Mouse (Mus musculus) retina, postnatal 7 days (tissue): ENCODE results near the gene Phldb2.
A peak's percentile ranks its signal among the peaks of the same experiment; 100 is the strongest.

Experiments
- DNase-seq: peaks from one replicate; pipeline ENCODE4 v3.0.0-alpha.2; 2012; ENCODE audit warnings: low read depth, low spot score

The Phldb2 gene

GRCm38 (mm10) chr16:45892928-45893327 is 60.5 kb downstream of the Phldb2 start:
- DNase-seq = no peak

- DNase-seq = no peak
Measured at GRCm38 (mm10) chr16:45890471-45891200, 62.8 kb downstream of the Phldb2 start.

GRCm38 (mm10) chr16:45889636-45890035 is 63.8 kb downstream of the Phldb2 start:
- no peak for DNase-seq

GRCm38 (mm10) chr16:45886599-45886998 is 66.8 kb downstream of the Phldb2 start:
- DNase-seq = no peak

GRCm38 (mm10) chr16:45884194-45884593 is 69.2 kb downstream of the Phldb2 start:
- no peak for DNase-seq

- no peak for DNase-seq
Measured at GRCm38 (mm10) chr16:45881177-45881832, 72.1 kb downstream of the Phldb2 start.

DNA sequence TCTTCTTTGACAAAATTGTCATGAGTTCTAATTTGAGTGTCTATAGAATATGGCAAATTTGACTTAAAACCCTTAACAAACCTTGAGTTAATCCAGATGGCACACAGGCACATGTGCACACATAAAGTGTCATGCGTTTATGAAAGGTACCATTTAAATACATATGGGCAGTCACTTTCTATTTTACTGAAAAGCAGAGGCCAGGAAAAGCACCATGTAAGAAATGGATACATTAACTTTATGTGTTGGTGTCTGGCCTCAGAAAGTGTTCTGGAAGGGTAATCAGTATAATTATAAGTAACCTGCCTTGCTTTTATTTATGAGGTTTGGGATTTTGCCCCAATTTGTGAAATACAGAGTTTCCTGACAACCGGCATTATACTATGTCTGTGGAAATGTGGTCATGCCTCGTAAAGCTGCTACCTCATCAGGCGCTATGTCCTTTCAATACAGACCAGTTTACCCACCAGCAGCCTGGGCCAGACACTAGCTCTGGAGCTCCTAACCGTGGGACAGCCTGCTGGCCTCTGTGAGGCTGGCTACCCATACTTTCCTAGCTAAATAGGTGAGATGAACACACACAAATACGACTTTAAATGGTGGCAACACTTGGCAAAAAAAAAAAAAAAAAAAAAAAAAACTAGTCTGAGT is 73.2 kb downstream of the Phldb2 start:
- no peak for DNase-seq

GRCm38 (mm10) chr16:45877739-45878138 is 75.7 kb downstream of the Phldb2 start:
- DNase-seq = no peak

DNA sequence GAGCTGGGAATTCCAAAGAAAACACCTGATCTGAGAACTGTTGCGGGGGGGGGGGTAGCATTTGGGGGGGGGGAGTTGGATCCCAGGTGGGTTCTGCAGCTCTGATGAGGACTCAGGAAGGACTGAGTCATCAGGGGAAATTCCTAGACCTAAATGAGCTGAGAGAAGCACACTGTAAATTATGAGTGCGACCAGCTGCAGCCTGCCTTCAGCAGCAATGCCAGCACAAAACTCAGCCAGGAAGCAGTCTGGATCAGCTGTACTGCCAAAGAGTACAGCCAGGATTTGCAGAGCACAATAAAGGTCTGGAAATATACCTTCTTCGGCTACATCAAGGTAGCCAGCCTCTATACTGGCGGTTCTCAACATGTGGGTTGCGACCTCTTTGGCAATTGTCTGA is 76.2 kb downstream of the Phldb2 start:
- DNase-seq = no peak

DNA sequence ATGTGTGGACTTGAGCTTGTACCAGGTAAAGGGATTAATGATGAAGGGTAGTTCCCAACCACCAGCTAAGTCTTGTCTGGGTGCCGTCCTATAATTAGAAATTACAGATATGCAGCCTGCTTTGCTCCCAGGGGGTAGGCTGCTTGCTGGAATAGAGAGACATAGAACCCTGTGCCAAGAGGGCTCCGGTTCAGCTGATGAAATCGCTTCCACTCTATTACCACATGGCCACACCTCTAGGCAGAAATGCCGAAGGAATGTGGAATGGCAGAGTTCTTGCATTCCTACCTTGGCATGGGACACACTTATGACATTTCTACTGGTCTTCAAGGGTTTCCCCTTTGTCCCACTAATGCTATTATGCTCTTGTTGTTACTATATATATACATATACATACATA is 80.0 kb downstream of the Phldb2 start:
- no peak for DNase-seq

- DNase-seq = no peak
Measured at GRCm38 (mm10) chr16:45871286-45871976, 82.0 kb downstream of the Phldb2 start.

DNA sequence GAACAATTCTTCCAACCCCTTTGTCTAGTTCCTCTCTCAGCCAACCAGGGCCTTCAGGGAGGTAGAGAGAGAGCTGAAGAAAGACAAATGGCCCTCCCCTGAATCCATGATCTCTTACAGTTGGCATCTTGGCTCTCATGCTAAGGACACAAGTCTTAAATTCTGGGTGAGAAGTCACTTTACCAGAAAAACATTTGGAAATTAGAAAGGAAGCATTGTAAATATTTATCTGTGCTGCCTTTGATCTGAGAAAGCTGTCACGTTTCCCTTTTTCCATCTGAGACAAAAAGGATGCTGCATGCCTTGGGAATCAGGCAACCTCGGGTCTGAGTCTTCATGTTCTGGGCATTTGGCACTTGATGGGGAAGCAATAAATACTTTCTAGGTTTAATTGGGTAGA is 82.7 kb downstream of the Phldb2 start:
- DNase-seq = no peak

- no peak for DNase-seq
Measured at GRCm38 (mm10) chr16:45869044-45869443, 84.4 kb downstream of the Phldb2 start.

GRCm38 (mm10) chr16:45857277-45857863 is 96.0 kb downstream of the Phldb2 start:
- no peak for DNase-seq

DNA sequence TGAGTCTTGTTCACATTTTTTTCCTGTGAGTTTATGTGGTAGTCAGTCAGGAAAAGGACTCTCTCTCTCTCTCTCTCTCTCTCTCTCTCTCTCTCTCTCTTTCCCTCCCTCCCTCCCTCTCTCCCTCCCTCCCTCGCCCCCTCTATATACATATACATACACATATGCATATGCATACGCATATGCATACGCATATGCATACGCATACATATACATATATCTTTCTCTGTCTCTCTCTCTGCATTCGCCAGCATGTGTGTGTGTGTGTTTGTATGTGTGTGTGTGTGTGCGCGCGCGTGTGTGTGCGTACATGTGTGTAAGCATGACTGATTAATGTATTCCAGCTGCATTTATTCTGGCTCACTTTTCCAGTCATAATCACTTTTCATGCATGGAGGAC is 98.9 kb downstream of the Phldb2 start:
- no peak for DNase-seq

GRCm38 (mm10) chr16:45849045-45849444 is 104.4 kb downstream of the Phldb2 start:
- no peak for DNase-seq

GRCm38 (mm10) chr16:45844875-45845274 is 108.5 kb downstream of the Phldb2 start:
- no peak for DNase-seq

- DNase-seq = peak; percentile 31
Measured at GRCm38 (mm10) chr16:45844049-45844780, 109.2 kb downstream of the Phldb2 start.

- DNase-seq = no peak
Measured at GRCm38 (mm10) chr16:45843351-45843891, 110.0 kb downstream of the Phldb2 start.

DNA sequence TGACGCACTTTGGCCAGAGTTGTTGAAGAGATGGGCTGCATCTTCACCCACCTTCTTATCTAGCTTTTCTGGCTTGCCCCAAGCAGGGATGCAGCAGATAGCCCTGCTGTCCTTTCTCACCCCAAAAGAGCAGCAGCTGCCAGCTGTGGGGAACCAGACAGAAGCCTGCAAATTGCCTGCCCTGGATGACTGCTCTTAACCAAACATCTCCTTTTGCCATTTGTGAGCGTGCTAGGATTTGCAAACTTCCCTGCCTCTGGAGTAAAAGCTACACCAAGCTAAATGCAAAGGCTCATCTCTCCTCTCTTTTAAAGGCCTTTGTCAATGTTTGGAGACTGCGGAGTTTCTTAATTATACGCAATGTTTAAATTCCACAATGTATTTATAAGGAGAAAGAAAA is 111.0 kb downstream of the Phldb2 start:
- DNase-seq = no peak

DNA sequence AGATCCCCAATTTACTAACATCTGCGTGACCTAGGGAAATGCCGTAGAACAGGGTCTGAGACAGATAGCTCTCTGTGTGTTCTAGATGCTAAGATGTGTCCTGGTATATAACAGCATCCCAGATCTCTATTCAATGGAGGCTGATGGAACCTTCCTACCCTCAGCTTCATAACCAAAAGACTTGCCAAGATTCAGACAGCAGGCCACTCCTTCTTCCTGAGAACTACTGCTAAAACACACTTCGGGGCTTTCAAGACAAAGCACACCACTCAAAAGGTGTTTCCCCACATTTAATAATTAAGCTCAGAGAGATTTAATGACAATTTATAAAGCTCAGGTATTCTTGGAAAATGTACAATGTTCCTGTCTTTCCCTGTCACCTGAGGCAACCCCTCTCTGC is 111.6 kb downstream of the Phldb2 start:
- DNase-seq = no peak
